Mouse (Mus musculus) hematopoietic stem cell, adult 5-6 weeks (primary cell): ENCODE data around the gene Vmn1r209. TPM values are rescaled to one million over a fixed set of nuclear protein-coding genes. Genes with fewer than 3 reads are reported as not detected.
"Not testable (repeated sequence)": the region's sequence is repeated elsewhere in the genome, so short reads cannot be mapped to it uniquely, and the experiment has no call there.

ENCODE experiments used
- ATAC-seq, 2 experiments: fragments of 125-278 bp in 1 of 2; replicated peaks in 1 of 2; 2 replicates each; pipeline ENCODE4 v1.8.0; 2016 to 2017; ENCODE audit warnings: inconsistent platforms in 2 of 2, mild to moderate bottlenecking in 2 of 2, moderate number of reproducible peaks in 2 of 2, low read depth in 1 of 2, moderate TSS enrichment in 1 of 2; ENCODE audit not compliant: low FRiP score in 2 of 2, poor library complexity in 2 of 2, severe bottlenecking in 2 of 2, insufficient read depth in 1 of 2, low TSS enrichment in 1 of 2
- total RNA-seq: library from RNA; stranded (forward); fragments of 172-1452, 232-1000 nt; gene quantifications from 2 replicates; pipeline ENCODE4 v1.2.3, GENCODE M21; 2017

Gene Vmn1r209
- total RNA-seq: not detected in 2 replicates

- ATAC-seq: not testable (repeated sequence)
Measured at GRCm38 (mm10) chr13:22809582-22809981, at the start of gene Vmn1r209. Vmn1r209 (minus strand) TSS chr13:22809682.

GRCm38 (mm10) chr13:22857461-22857860 lies 48.0 kb upstream of the Vmn1r209 start, which contains the start of gene Vmn1r211:
Vmn1r211 (minus strand) TSS chr13:22857561.
- ATAC-seq: no peak

GRCm38 (mm10) chr13:22854760-22855159 lies 45.3 kb upstream of the Vmn1r209 start:
- no peak for ATAC-seq

- no peak for ATAC-seq
Measured at GRCm38 (mm10) chr13:22846798-22847197, 37.3 kb upstream of the Vmn1r209 start.

DNA sequence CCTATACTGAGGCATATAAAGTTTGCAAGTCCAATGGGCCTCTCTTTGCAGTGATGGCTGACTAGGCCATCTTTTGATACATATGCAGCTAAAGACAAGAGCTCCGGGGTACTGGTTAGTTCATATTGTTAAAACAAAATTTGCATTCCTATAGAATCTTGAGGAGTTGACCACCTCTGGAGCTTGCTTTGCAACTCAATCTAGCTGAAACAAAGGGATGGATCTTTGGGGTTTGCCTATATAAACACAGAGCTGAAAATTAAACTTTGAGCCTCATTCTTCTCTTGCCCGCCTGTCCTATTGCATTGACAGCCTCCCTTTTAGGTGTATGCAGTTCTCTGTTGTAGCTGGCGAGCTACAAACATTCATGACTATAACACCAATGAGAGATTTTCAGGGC lies 34.8 kb upstream of the Vmn1r209 start:
- not testable (repeated sequence) for ATAC-seq

DNA sequence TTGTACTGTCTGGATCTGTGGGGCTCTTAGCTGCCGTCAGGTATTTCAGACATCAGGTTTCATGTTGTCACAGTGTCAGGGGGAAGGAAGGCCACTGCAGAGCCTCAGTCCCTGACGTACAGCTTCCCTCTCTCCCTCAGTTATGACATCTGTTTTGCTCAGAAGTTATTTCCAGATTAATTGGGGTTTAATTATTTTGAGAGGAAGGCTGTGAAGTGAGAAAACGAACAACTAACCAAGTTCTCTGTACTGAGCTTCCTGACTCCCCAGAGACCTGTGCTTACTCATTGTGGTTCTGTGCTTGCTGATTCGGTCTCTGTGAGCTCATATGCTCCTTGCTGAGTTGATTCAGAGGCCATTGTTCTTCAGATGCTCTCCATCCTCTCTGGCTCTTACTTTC lies 21.8 kb upstream of the Vmn1r209 start, which contains the start of gene Vmn1r210:
Vmn1r210 (minus strand) TSS at position 101 of the 400 bp plus-strand sequence.
- no peak; a peak in 1 of 4 replicates for ATAC-seq

DNA sequence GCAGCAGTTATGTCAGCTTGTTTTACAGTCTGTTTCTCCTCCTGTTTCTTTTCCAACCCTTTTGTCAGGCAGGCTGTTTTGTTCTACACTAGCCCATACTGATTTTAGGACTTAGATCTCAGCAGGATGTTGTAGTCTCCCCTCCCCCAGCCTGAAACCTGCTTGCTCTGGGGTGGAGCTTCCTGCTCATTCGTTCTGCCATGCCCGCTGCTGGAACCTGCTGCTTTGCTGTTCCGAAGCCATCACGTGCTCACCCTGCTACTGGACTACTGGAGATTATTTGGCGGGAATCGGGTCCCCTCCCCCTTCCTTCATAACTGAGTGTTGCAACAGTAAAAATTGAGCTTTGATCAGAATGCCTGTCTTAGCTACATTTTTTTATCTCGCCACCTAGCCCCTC lies 19.9 kb upstream of the Vmn1r209 start:
- ATAC-seq: not testable (repeated sequence)

DNA sequence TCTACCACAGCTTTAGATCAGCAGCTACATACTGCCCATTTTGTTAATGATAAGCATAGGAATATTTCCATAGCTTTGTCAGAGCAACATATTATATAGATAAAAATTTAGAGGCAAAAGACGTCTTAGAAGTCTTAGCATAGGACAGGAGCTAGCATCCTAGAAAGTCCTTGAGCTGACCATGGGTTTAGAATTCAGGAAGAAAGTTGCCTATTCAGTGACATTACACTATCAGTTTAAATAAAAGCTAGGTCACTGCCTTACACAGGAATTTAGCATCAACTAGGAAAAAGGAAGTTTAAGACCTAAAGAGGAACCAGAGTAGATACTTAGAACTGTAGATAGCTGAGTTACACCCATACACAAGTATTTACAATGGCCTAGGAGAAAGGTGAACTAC lies 12.1 kb upstream of the Vmn1r209 start:
- ATAC-seq: not testable (repeated sequence)

DNA sequence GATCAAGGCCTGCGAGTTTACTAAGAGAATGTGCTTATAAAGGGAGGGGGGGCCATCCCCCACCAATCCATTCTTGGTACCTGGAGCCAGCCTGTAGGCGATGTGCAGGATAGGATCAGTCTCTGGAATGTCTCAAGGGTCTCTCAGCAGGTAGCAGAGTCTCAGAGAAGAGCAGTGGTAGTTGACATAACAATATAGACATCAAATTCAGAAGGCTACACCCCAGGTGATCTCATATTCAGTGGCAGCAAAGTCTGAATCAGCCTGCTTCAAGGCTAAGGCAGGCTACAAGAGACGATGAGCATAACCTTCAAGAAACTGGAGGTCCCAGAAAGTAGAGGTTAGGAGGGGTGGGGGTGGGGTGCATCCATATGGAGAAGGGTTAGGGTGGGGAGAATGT lies 21.4 kb downstream of the Vmn1r209 start:
- ATAC-seq: not testable (repeated sequence)

GRCm38 (mm10) chr13:22784159-22784558 lies 25.3 kb downstream of the Vmn1r209 start:
- not testable (repeated sequence) for ATAC-seq

DNA sequence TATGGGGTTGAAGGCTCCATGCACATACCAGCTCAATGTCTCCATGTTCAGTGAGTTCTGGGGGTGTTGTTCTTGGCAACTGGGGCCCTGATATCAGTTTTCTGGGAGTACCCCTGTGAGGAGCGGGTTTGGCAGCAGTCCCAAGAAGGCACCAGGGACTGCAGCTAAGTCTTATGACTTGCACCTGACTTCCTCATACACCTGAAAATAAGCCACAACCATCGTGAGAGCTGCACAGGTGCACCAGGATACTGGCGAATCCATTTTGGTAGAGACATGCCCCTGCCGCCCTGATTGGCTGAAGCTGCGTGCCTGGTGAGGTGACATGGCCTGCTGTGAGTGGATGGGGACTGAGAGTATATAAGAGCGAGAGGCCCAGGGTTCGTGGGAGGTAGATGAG lies 32.2 kb downstream of the Vmn1r209 start, which contains the start of gene Vmn1r208:
Vmn1r208 (minus strand) TSS at position 101 of the 400 bp plus-strand sequence.
- ATAC-seq: not testable (repeated sequence)

DNA sequence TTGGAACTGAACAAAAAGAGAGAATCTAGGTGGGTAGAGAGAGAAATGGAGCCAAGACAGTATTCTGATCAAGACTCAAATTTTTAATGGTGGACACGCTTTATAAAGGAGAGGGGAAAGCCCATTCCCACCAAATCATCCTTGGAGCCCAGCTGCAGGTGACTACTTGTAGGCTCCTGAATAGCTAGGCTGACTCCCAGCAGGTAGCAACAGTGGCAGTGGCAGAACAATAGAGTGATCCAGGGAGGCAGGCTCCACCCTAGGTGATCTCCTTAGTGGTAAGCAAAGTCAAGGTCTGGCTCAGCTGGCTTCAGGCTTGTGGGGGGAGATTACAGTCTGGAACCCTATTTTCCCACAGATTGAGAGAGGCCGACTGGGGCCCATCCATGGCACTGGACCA lies 37.9 kb downstream of the Vmn1r209 start:
- not testable (repeated sequence) for ATAC-seq

Other genes starting within 250 kb of the Vmn1r209 start
- gene Vmn1r205, start 216.7 kb downstream of the Vmn1r209 start, total RNA-seq: not detected in 2 replicates
- not detected in 2 replicates for gene Vmn1r206, start 185.4 kb downstream of the Vmn1r209 start, total RNA-seq
- gene Vmn1r207-ps, start 80.1 kb downstream of the Vmn1r209 start, total RNA-seq: not detected in 2 replicates
- not detected in 2 replicates for gene Vmn1r208, start 32.3 kb downstream of the Vmn1r209 start, total RNA-seq
- not detected in 2 replicates for gene Vmn1r210, start 21.7 kb upstream of the Vmn1r209 start, total RNA-seq
- gene Vmn1r211, start 47.9 kb upstream of the Vmn1r209 start, total RNA-seq: not detected in 2 replicates
- gene Vmn1r212, start 74.5 kb upstream of the Vmn1r209 start, total RNA-seq: not detected in 2 replicates
- not detected in 2 replicates for gene Vmn1r213, start 198.0 kb upstream of the Vmn1r209 start, total RNA-seq
- gene Vmn1r214, start 220.7 kb upstream of the Vmn1r209 start, total RNA-seq: not detected in 2 replicates